Mouse (Mus musculus) thymus, adult 2 months (tissue): Measurements from ENCODE around the gene Ccnd2. TPM values are rescaled to one million over a fixed set of nuclear protein-coding genes. Genes with fewer than 3 reads are reported as not detected.
A peak's percentile ranks its signal among the peaks of the same experiment; 100 is the strongest.

Source experiments
- DNase-seq: peaks from one replicate; pipeline ENCODE4 v3.0.0; 2021
- H3K27ac ChIP-seq: fragments of 200-500 bp; 2 replicates; pipeline ENCODE4 v1.5.1; 2012; ENCODE audit warnings: low read length, control low read depth; ENCODE audit not compliant: control insufficient read depth, insufficient read depth
- H3K27me3 ChIP-seq: fragments of 200-500 bp; 2 replicates; pipeline ENCODE4 v1.6.1; 2012; ENCODE audit warnings: mild to moderate bottlenecking, low read length, moderate library complexity, mixed read lengths; ENCODE audit not compliant: control insufficient read depth, insufficient read depth
- H3K36me3 ChIP-seq: fragments of 200-500 bp; 2 replicates; pipeline ENCODE4 v1.6.1; 2012; ENCODE audit warnings: mild to moderate bottlenecking, low read length, moderate library complexity; ENCODE audit not compliant: control insufficient read depth, insufficient read depth
- H3K4me1 ChIP-seq: fragments of 200-500 bp; replicated peaks from 2 replicates; pipeline ENCODE4 v1.6.1; 2012; ENCODE audit warnings: low read length; ENCODE audit not compliant: control insufficient read depth, insufficient read depth
- H3K4me3 ChIP-seq: fragments of 200-500 bp; 2 replicates; pipeline ENCODE4 v1.5.1; 2012; ENCODE audit warnings: mild to moderate bottlenecking, low read length, control low read depth, moderate library complexity; ENCODE audit not compliant: control insufficient read depth, insufficient read depth
- CTCF ChIP-seq: fragments of 200-500 bp; IDR thresholded peaks from 2 replicates; pipeline ENCODE4 v1.5.1; 2012; ENCODE audit warnings: mild to moderate bottlenecking, control low read depth, low read length, moderate library complexity, borderline replicate concordance; ENCODE audit not compliant: control insufficient read depth, poor library complexity, insufficient read depth; ENCODE audit errors: extremely low read depth
- POLR2A ChIP-seq: fragments of 200-500 bp; IDR thresholded peaks from 2 replicates; pipeline ENCODE4 v1.6.1; 2012; ENCODE audit warnings: mild to moderate bottlenecking, low read length, control low read depth, moderate library complexity; ENCODE audit not compliant: control insufficient read depth, poor library complexity, insufficient read depth; ENCODE audit errors: extremely low read depth
- whole genome bisulfite sequencing: fragments of 180-500 bp; shearing (Covaris S2); methylation state at CpG from one replicate; pipeline ENCODE4 v1.1.7; 2018; 5-methylcytosine and 5-hydroxymethylcytosine counted together
- polyA plus RNA-seq: library from polyadenylated mRNA; depleted of rRNA; stranded (reverse); fragments of >200 nt; gene quantifications from 2 replicates; pipeline ENCODE4 v1.2.3, GENCODE M21; 2012

The Ccnd2 gene
- polyA plus RNA-seq, 1 experiment = 73.0 TPM

- no peak for DNase-seq
- no peaks in the 10 kb centered on the region; the same call in 1 of the 2 replicates for H3K4me1 ChIP-seq
- TF ChIP-seq CTCF (no peak), POLR2A (no peak)
- 89% methylated on average over 7 of the region's 7 CpGs for WGBS
- H3K36me3 ChIP-seq = no peaks in the 10 kb centered on the region
- H3K27me3 ChIP-seq = peaks cover 2% of the 10 kb centered on the region; the same call in 1 of the 2 replicates
- H3K4me3 ChIP-seq = no peak overlapping the region
- H3K27ac ChIP-seq = no peak overlapping the region
These were observed 8.3 kb downstream of the Ccnd2 start for GRCm38 (mm10) chr6:127143576-127144288.

- no peaks in the 10 kb centered on the region for H3K36me3 ChIP-seq
- H3K27ac ChIP-seq = no peak overlapping the region
- WGBS = 60% methylated on average over 10 of the region's 10 CpGs
- TF ChIP-seq CTCF (no peak), POLR2A (no peak)
- no peaks in the 10 kb centered on the region; the same call in 1 of the 2 replicates for H3K4me1 ChIP-seq
- no peak for DNase-seq
- no peak overlapping the region for H3K4me3 ChIP-seq
- H3K27me3 ChIP-seq = no peaks in the 10 kb centered on the region
These were observed 8.9 kb downstream of the Ccnd2 start for GRCm38 (mm10) chr6:127143124-127143520.

GRCm38 (mm10) chr6:127142154-127143123, 9.6 kb downstream of the Ccnd2 start:
- peak; percentile 26; the same call in 1 of the 2 replicates for TF ChIP-seq CTCF
- no peak for TF ChIP-seq POLR2A
- no peaks in the 10 kb centered on the region for H3K27me3 ChIP-seq
- no peak overlapping the region for H3K4me3 ChIP-seq
- H3K27ac ChIP-seq = no peak overlapping the region; the same call in 1 of the 2 replicates
- no peaks in the 10 kb centered on the region; the same call in 1 of the 2 replicates for H3K4me1 ChIP-seq
- WGBS = 21% methylated on average over 10 of the region's 10 CpGs
- peak; percentile 62 for DNase-seq
- H3K36me3 ChIP-seq = no peaks in the 10 kb centered on the region

- TF ChIP-seq CTCF (no peak), POLR2A (no peak)
- no peak overlapping the region for H3K4me3 ChIP-seq
- 98% methylated on average over 11 of the region's 11 CpGs for WGBS
- no peak for DNase-seq
- H3K27me3 ChIP-seq = no peaks in the 10 kb centered on the region
- H3K27ac ChIP-seq = no peak overlapping the region
- no peaks in the 10 kb centered on the region; the same call in 1 of the 2 replicates for H3K4me1 ChIP-seq
- H3K36me3 ChIP-seq = no peaks in the 10 kb centered on the region
These were observed 13.0 kb downstream of the Ccnd2 start for GRCm38 (mm10) chr6:127138962-127139361.

GRCm38 (mm10) chr6:127133433-127134245, 18.4 kb downstream of the Ccnd2 start:
- no peaks in the 10 kb centered on the region for H3K27me3 ChIP-seq
- TF ChIP-seq POLR2A (no peak), CTCF (no peak)
- DNase-seq = no peak
- H3K4me3 ChIP-seq = no peak overlapping the region
- no peak overlapping the region for H3K27ac ChIP-seq
- 89% methylated on average over 16 of the region's 16 CpGs for WGBS
- H3K36me3 ChIP-seq = no peaks in the 10 kb centered on the region
- no peaks in the 10 kb centered on the region for H3K4me1 ChIP-seq
